Mouse (Mus musculus) ES-Bruce4 (cell line): ENCODE results near the gene Ccdc142.

Source experiments
- EP300 ChIP-seq: IDR thresholded peaks from 2 replicates; pipeline ENCODE4 v1.6.1; 2011; ENCODE audit warnings: low read depth, low read length; ENCODE audit not compliant: insufficient read depth
- POLR2A ChIP-seq: IDR thresholded peaks from one replicate; pipeline ENCODE4 v1.8.1; 2011; ENCODE audit warnings: low read length; ENCODE audit not compliant: insufficient read depth

DNA sequence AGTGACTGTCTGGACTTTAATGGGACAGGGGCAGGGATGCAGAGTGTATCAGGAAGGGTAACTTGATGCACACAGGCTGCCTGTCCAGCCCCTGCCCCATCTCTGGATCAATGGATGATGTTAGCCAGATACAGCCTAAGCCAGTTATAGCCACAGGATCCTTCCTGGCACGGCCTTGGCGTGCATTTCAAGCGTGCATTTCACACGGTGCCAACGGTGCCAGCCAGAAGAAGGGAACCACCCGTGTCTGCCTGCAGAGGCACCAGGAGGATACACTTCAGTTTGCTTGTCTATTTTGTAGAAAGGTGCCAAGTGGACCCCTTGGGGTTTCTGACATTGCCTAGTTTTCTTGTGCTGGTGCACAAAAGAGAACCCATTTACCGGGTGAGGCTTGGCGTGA is 38.6 kb downstream of the Ccdc142 start:
- no peak for TF ChIP-seq POLR2A
- no peak for TF ChIP-seq EP300
